8 mouse cellular contexts compared by ENCODE assay signal in the genomic region with DNA sequence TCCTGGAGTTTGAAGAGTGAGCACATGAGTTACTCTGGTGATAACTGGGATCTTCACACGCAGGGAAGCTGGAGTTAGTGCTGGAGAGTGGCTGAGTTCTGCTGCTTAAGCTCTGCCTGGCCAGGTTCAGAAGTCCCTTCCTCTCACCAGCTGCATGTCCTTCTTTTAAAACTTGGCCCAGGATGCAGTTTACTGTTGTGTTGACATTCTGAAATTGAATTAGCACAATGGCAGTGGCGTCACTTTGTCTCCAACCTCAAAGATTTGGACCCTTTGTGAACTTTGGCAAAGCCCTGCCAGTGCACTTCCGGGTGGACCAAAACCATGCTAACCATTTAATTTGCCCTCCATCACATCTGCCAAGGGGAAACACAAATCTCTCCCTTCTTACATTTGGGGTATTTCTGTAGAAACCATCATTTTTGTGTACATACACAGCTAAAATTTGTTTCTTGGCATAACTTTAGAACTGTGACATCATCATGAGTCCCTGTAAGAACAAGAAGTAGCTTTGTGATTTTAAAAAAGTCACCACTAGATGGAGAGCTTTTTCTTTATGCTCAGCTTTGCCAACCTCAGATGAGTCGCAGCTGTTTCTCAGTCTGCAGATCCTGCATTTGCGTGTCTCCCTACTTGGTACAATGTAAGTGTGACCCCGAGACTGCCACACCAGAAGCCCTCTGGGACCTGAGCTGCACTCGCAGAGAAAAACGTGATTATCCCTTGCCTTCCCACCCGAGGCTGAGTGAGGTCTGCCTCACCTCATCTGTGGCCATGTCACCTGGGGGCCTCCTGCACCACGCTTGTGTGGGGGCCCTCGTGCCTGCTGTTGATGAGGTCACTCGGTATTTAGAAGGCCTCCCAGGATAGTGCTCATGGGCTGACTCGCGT. TPM values are rescaled to one million over a fixed set of nuclear protein-coding genes. Genes with fewer than 3 reads are reported as not detected.
DNase-seq lines count a peak whose midpoint lies in the region; ATAC-seq and TF ChIP-seq lines count a peak whose summit lies in the region.

No protein-coding gene starts in this region.

- no peaks in the 10 kb centered on the region for H3K27me3 ChIP-seq in heart, embryonic 11.5 days (ENCODE audit: control insufficient read depth, insufficient read depth, low read length)
- no peaks in the 10 kb centered on the region for H3K27me3 ChIP-seq in G1E (ENCODE audit: insufficient read depth, low read length)
- H3K27me3 ChIP-seq in forebrain, embryonic 13.5 days, result no peaks in the 10 kb centered on the region
- H3K27me3 ChIP-seq in intestine, embryonic 14.5 days (replicated peaks; ENCODE audit: control insufficient read depth, insufficient read depth, low read length), result no peaks in the 10 kb centered on the region

- no peak overlapping the region for H3K4me3 ChIP-seq in heart, embryonic 11.5 days (ENCODE audit: low read depth, low read length)
- no peak overlapping the region for H3K4me3 ChIP-seq in G1E (ENCODE audit: low read depth, low read length)
- no peak overlapping the region for H3K4me3 ChIP-seq in forebrain, embryonic 13.5 days
- H3K4me3 ChIP-seq in intestine, embryonic 14.5 days (ENCODE audit: low read depth, low read length), result no peak overlapping the region

- no peak overlapping the region for H3K9ac ChIP-seq in heart, embryonic 11.5 days (ENCODE audit: low read depth, low read length)
- H3K9ac ChIP-seq in forebrain, embryonic 13.5 days, result no peak overlapping the region
- no peak overlapping the region for H3K9ac ChIP-seq in intestine, embryonic 14.5 days (ENCODE audit: low read length)

- no peak; the same call in 1 of the 2 replicates for ATAC-seq in heart, embryonic 11.5 days (replicated peaks; ENCODE audit: insufficient number of reproducible peaks, low FRiP score, low TSS enrichment)
- peak; percentile 46 for ATAC-seq in G1E (ENCODE audit: extremely low read depth, insufficient number of reproducible peaks, low FRiP score, poor library complexity, severe bottlenecking)
- ATAC-seq in forebrain, embryonic 13.5 days, result peak; percentile 70
- ATAC-seq in intestine, embryonic 14.5 days (replicated peaks; ENCODE audit: low FRiP score, low TSS enrichment, low read depth), result peak; percentile 44
- ATAC-seq in megakaryocyte-erythroid progenitor cell, adult 5-6 weeks (replicated peaks; ENCODE audit: low FRiP score, low TSS enrichment, poor library complexity, severe bottlenecking), result peak; percentile 45
- no peak for ATAC-seq in erythroid progenitor cell, adult 5-6 weeks (replicated peaks; ENCODE audit: low FRiP score, poor library complexity, severe bottlenecking)

- peak; percentile 54 to 74 for DNase-seq in heart, adult 18-20 months
- DNase-seq in G1E (ENCODE audit: low spot score), result no peak
- DNase-seq in intestine, embryonic 14.5 days (ENCODE audit: low spot score), result peak; percentile 62
- DNase-seq in adrenal gland, postnatal 36 days, result no peak

- no peak for TF ChIP-seq CTCF in G1E (IDR thresholded peaks at IDR 0.05; ENCODE audit: low read depth, low read length)

- H3K36me3 ChIP-seq in heart, embryonic 11.5 days (ENCODE audit: control insufficient read depth, insufficient read depth, low read length), result peaks cover 33% of the 10 kb centered on the region
- H3K36me3 ChIP-seq in G1E (replicated peaks), result peaks cover 74% of the 10 kb centered on the region
- peaks cover 56% of the 10 kb centered on the region for H3K36me3 ChIP-seq in forebrain, embryonic 13.5 days (ENCODE audit: poor library complexity, severe bottlenecking)
- H3K36me3 ChIP-seq in intestine, embryonic 14.5 days (ENCODE audit: control insufficient read depth, insufficient read depth, low read length), result peaks cover 44% of the 10 kb centered on the region

- 65% methylated on average over 14 of the region's 14 CpGs for whole genome bisulfite sequencing in heart, embryonic 11.5 days (ENCODE audit: insufficient replicate concordance)
- 70% methylated on average over 14 of the region's 14 CpGs for WGBS in forebrain, embryonic 13.5 days
- WGBS in intestine, embryonic 14.5 days, result 54% methylated on average over 14 of the region's 14 CpGs

- no peaks in the 10 kb centered on the region for H3K9me3 ChIP-seq in heart, embryonic 11.5 days (replicated peaks; ENCODE audit: control insufficient read depth, low read length)
- no peaks in the 10 kb centered on the region for H3K9me3 ChIP-seq in G1E (replicated peaks)
- H3K9me3 ChIP-seq in forebrain, embryonic 13.5 days (replicated peaks), result no peaks in the 10 kb centered on the region
- no peaks in the 10 kb centered on the region for H3K9me3 ChIP-seq in intestine, embryonic 14.5 days (ENCODE audit: control insufficient read depth, low read length)

- no peak overlapping the region for H3K27ac ChIP-seq in heart, embryonic 11.5 days (ENCODE audit: low read depth, low read length)
- 0 out of 2 replicates have a peak overlapping the region, but pooled peaks have one; percentile 21 for H3K27ac ChIP-seq in forebrain, embryonic 13.5 days
- H3K27ac ChIP-seq in intestine, embryonic 14.5 days (ENCODE audit: low read depth), result no peak overlapping the region

- no peak overlapping the region for H3K4me2 ChIP-seq in heart, embryonic 11.5 days
- H3K4me2 ChIP-seq in forebrain, embryonic 13.5 days, result no peak overlapping the region
- no peak overlapping the region for H3K4me2 ChIP-seq in intestine, embryonic 14.5 days (ENCODE audit: low read length)

- H3K4me1 ChIP-seq in heart, embryonic 11.5 days (ENCODE audit: control insufficient read depth, insufficient read depth, low read length), result 0 out of 2 replicates have a peak, but pooled peaks cover 3% of the 10 kb centered on the region
- H3K4me1 ChIP-seq in G1E (ENCODE audit: insufficient read depth, low read depth, low read length), result peaks cover 2% of the 10 kb centered on the region; the same call in 1 of the 2 replicates
- H3K4me1 ChIP-seq in forebrain, embryonic 13.5 days, result no peaks in the 10 kb centered on the region
- 0 out of 2 replicates have a peak, but pooled peaks cover 2% of the 10 kb centered on the region for H3K4me1 ChIP-seq in intestine, embryonic 14.5 days (replicated peaks; ENCODE audit: control insufficient read depth, insufficient read depth, low read length)

RNA-seq across cellular contexts. Expression of gene Prkar1a, which starts 21.1 kb away (rescaled TPM):
- total RNA-seq in heart, adult 18-20 months (2021), result 100 to 1,000 TPM; 371 to 461 TPM
- polyA plus RNA-seq in heart, embryonic 11.5 days (2014; fragmentation: Nextera tagmentation; extraction: Ambion mirVana), result 435 and 522 TPM in 2 replicates
- 116 and 134 TPM in 2 replicates for total RNA-seq in G1E (2014; fragmentation: Nextera tagmentation)
- 83.6 and 85.6 TPM in 2 replicates for total RNA-seq in G1E (2017)
- polyA plus RNA-seq in G1E (2012), result 74.6 and 74.8 TPM in 2 replicates
- polyA plus RNA-seq in forebrain, embryonic 13.5 days (2015; fragmentation: Nextera tagmentation; extraction: Ambion mirVana), result 403 and 426 TPM in 2 replicates
- 328 and 365 TPM in 2 replicates for polyA plus RNA-seq in intestine, embryonic 14.5 days (2014; fragmentation: Nextera tagmentation; extraction: Ambion mirVana)
- 93.1 and 106 TPM in 2 replicates for total RNA-seq in megakaryocyte-erythroid progenitor cell, adult 5-6 weeks (2014; fragmentation: Nextera tagmentation)
- total RNA-seq in megakaryocyte-erythroid progenitor cell, adult 5-6 weeks (2017), result 72.0 and 76.5 TPM in 2 replicates
- total RNA-seq in erythroid progenitor cell, adult 5-6 weeks (2015; ENCODE audit: low replicate concordance), result 46.1 and 72.5 TPM in 2 replicates
- total RNA-seq in erythroid progenitor cell, adult 5-6 weeks (2017; ENCODE audit: low replicate concordance), result 24.0 and 38.4 TPM in 2 replicates
- total RNA-seq in adrenal gland, postnatal 36 days (2021), result 100 to 1,000 TPM; 421 to 431 TPM

RNA-seq across cellular contexts. Expression of gene Fam20a, which starts 51.8 kb away (rescaled TPM):
- total RNA-seq in heart, adult 18-20 months (2021), result 1 to 10 TPM; 5.8 to 7.4 TPM
- polyA plus RNA-seq in heart, embryonic 11.5 days (2014; fragmentation: Nextera tagmentation; extraction: Ambion mirVana), result 0.86 and 1.2 TPM in 2 replicates
- total RNA-seq in G1E (2014; fragmentation: Nextera tagmentation) (not detected in 2 replicates), G1E (2017) (0.05 TPM in 1 of 2 replicates, not detected in the other)
- polyA plus RNA-seq in G1E (2012), result not detected in 2 replicates
- 1.1 and 1.8 TPM in 2 replicates for polyA plus RNA-seq in forebrain, embryonic 13.5 days (2015; fragmentation: Nextera tagmentation; extraction: Ambion mirVana)
- polyA plus RNA-seq in intestine, embryonic 14.5 days (2014; fragmentation: Nextera tagmentation; extraction: Ambion mirVana), result 0.79 and 1.7 TPM in 2 replicates
- not detected in 2 replicates for total RNA-seq in megakaryocyte-erythroid progenitor cell, adult 5-6 weeks (2014; fragmentation: Nextera tagmentation)
- total RNA-seq in megakaryocyte-erythroid progenitor cell, adult 5-6 weeks (2017), result 0.19 and 0.70 TPM in 2 replicates
- total RNA-seq in erythroid progenitor cell, adult 5-6 weeks (2015; ENCODE audit: low replicate concordance), result not detected in 2 replicates
- not detected in 2 replicates for total RNA-seq in erythroid progenitor cell, adult 5-6 weeks (2017; ENCODE audit: low replicate concordance)
- total RNA-seq in adrenal gland, postnatal 36 days (2021), result 1 to 10 TPM; 2.2 to 4.1 TPM

RNA-seq across cellular contexts. Expression of gene Wipi1, which starts 58.5 kb away (rescaled TPM):
- 100 to 1,000 TPM; 100 to 107 TPM for total RNA-seq in heart, adult 18-20 months (2021)
- polyA plus RNA-seq in heart, embryonic 11.5 days (2014; fragmentation: Nextera tagmentation; extraction: Ambion mirVana), result 23.6 and 27.1 TPM in 2 replicates
- total RNA-seq in G1E (2014; fragmentation: Nextera tagmentation), result 14.0 and 15.0 TPM in 2 replicates
- 4.8 and 5.0 TPM in 2 replicates for total RNA-seq in G1E (2017)
- 12.6 and 15.4 TPM in 2 replicates for polyA plus RNA-seq in G1E (2012)
- 8.8 and 10.7 TPM in 2 replicates for polyA plus RNA-seq in forebrain, embryonic 13.5 days (2015; fragmentation: Nextera tagmentation; extraction: Ambion mirVana)
- polyA plus RNA-seq in intestine, embryonic 14.5 days (2014; fragmentation: Nextera tagmentation; extraction: Ambion mirVana), result 18.0 and 18.2 TPM in 2 replicates
- 21.2 and 30.6 TPM in 2 replicates for total RNA-seq in megakaryocyte-erythroid progenitor cell, adult 5-6 weeks (2014; fragmentation: Nextera tagmentation)
- total RNA-seq in megakaryocyte-erythroid progenitor cell, adult 5-6 weeks (2017), result 5.9 and 9.0 TPM in 2 replicates
- total RNA-seq in erythroid progenitor cell, adult 5-6 weeks (2015; ENCODE audit: low replicate concordance), result 40.4 and 58.3 TPM in 2 replicates
- total RNA-seq in erythroid progenitor cell, adult 5-6 weeks (2017; ENCODE audit: low replicate concordance), result 20.3 and 33.6 TPM in 2 replicates
- 10 to 100 TPM; 26.8 to 56.0 TPM for total RNA-seq in adrenal gland, postnatal 36 days (2021)

Comparison
In these comparisons a context has a peak if more than half of its experiments do, and no peak if none do; other contexts are left out.
1. DNase-seq: peak in heart, adult 18-20 months (2 of 2) and intestine, embryonic 14.5 days (single experiment); none in G1E (single experiment) and adrenal gland, postnatal 36 days (0 of 2).
2. ATAC-seq: peak in G1E (single experiment), forebrain, embryonic 13.5 days (single experiment), intestine, embryonic 14.5 days (single experiment) and megakaryocyte-erythroid progenitor cell, adult 5-6 weeks (single experiment); none in heart, embryonic 11.5 days (single experiment) and erythroid progenitor cell, adult 5-6 weeks (single experiment).